Mouse (Mus musculus) effector memory CD4-positive, alpha-beta T cell, adult 7 months (primary cell): ENCODE results near the gene Olfr574. TPM values are rescaled to one million over a fixed set of nuclear protein-coding genes. Genes with fewer than 3 reads are reported as not detected.

Source experiments
- polyA plus RNA-seq: library from polyadenylated mRNA; unstranded; fragments of 100-300 nt; shearing (Covaris generic); gene quantifications from one replicate; pipeline ENCODE4 v1.2.1, GENCODE M21; 2017

The Olfr574 gene
- not detected for polyA plus RNA-seq

DNA sequence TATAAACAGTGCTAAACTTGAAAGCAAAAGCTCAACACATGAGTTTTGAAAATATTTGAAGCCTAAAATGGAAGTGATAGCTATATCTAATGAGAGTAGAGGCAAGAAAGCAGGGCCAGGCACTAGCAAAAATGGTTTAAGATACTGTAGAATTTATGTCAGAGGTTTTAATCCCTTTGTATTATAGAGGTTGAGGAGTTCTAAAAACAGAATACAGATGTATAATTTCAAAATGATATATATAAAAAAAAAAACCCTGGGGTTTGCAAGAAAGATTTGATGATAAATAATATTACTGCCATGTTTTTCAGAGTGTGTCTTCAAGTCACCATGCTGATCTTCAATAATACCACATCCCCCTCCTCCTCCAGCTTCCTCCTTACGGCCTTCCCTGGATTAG is at the start of gene Olfr574:
Olfr574 (plus strand) TSS at position 301 of the 400 bp plus-strand sequence.

DNA sequence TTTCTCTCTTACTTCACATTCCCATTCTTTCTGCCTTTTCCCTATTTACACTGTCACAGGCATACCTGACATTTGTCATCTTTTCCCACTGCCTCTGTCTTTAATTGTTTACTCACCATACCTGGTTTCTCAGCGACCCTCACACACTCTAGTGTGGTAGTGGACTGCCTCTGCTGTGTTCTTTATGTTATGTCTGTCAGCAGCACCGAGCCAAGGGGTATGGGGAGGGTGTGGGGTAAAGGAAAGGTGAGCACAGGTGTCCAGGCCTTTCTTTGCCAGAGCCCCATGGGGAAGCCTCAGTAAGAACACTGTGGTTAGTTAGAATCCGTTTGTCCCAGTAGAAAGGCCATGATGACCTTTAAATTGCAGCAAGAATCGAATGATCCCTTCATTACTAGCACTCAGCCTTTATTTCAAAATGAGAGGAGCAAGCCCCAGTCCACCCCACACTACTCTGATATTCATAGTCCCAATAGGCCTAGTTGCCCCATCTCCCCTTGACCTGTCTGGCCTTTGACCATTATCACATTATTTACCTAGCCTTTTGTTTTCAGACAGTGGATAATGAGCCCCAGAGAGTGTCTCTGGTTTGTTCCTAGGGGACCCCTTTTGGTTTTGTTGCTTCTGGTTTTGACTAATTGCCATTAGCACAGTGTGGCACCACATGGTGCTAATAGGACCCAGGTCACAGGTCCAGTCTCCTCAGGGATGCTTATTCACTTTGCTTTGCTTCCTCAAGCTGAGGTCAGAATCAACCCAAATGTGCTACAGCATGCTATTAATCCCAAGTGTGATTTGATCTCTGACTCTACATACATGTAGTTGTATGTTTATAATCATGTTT is 31.0 kb upstream of the Olfr574 start, which contains the start of gene Olfr571:
Olfr571 (minus strand) TSS at position 505 of the 844 bp plus-strand sequence.

DNA sequence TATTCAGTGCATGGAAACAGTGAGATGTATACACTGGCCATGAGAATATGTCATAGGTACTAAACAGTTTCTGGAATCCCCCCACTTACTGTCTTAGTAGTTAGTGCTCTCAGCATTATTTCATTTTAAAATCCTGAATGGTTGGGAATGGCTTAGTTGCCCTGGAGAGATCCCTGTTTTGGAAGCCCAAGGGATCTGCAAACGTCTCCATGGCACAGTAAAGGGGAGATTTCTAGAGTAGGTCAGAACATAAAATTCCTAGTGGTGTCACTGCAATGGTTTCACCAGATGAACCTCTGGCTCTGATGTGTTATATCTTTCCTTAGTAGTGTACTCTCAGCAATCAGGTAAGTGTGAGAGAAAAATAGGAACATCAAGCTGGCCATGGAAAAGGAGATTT is 24.2 kb upstream of the Olfr574 start, which contains the start of gene Olfr572:
Olfr572 (plus strand) TSS at position 301 of the 400 bp plus-strand sequence.

DNA sequence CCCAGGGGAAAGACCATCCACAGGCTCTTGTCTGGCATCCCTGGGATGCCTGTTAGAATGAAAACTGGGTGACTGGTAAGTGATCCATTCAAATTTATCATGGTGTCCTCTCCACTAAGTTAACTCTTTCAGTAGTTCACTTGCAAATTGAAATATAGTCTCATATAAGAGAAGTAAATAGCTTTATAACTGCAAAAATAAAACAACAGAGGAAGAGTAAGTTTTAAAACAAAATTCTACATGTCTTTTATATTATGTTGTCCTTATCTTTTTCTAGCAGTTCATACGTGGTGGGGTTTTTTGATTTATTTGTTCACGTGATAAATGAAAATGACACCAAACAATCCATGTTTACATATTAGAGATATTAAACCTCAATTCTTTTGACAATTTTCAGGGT is 5.8 kb upstream of the Olfr574 start, which contains the start of gene Olfr573-ps1:
Olfr573-ps1 (minus strand) TSS at position 101 of the 400 bp plus-strand sequence.

DNA sequence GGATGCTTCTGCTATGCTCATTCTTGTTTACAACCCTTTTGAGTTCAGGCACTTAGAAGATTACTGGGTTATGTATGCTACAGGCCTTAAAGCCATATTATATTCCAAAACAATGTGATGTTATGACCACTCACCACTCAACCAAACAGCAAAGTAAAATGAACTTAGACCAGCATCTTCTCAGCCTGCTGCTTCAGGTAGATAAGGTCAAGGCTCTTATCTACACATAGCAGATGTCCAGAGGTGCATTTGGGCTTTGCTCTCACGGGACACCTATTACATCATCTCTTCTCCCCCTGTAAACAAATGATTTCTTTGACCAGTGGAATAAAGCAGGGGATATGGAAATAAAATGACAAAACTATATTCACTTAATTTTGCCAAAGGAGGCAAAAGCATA is 10.3 kb downstream of the Olfr574 start, which contains the start of gene Olfr575:
Olfr575 (minus strand) TSS at position 183 of the 400 bp plus-strand sequence.

DNA sequence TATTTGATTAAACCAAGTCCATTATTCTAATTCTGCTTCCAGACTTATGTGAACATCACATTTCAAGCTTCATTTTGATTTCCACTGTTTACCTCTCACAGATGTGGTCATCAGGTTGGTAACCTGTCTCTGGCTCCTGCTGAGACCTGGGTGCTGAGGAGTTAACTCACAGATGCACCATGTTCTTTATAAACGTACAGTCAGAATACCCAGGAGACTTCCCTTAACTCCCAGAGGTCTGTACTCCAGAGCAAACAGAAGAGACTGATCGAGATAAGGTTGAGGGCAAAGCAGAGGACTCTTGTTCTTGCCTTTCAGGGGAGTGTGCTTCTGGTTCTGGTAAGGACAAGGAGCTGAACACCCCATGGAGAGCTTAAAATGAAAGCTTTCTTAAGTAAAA is 14.1 kb downstream of the Olfr574 start, which contains the start of gene Olfr576:
Olfr576 (plus strand) TSS at position 301 of the 400 bp plus-strand sequence.

DNA sequence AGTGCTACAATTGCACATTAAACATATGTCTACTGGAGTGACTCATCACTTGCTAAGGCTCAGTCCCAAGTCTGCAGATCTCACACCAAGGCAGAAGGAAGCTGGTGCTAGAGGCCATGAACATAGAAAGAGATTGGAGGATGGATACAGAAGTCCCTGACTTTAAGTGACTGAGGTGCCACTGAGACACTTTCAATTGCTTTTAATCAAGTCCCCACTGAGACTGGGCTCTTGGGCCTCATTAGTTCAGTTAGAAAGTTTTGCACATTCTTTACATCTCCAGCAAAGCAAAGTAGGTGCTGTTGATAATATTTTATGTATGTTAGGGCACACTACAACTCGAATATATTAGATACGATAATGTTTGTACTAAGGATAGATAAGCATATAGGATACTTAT is 27.6 kb downstream of the Olfr574 start, which contains the start of gene Olfr577:
Olfr577 (minus strand) TSS at position 101 of the 400 bp plus-strand sequence.

DNA sequence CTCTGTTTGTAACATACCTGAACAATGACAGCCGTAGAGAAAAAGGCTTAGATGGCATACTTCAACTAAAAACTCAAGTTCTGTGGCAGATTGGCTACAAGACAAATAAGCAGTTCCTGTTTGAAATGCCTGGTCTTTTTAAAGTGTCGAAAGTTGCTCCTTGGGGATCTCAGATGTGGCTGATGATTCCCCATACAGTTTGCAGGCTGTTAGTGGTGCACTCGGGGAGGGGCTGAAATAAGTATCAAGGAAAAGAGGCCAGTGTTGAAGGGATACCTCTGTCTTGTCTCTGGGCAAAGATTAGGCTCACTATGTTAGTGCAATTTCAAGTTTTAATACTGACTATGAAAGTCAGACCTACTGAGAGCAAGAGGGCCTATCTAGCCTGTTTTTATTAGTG is 41.0 kb downstream of the Olfr574 start, which contains the start of gene Olfr578:
Olfr578 (minus strand) TSS at position 101 of the 400 bp plus-strand sequence.

Other genes with a start within 250 kb of the Olfr574 start
- not detected for gene Olfr558, start 246.3 kb upstream of the Olfr574 start, polyA plus RNA-seq
- not detected for gene Olfr33, start 229.4 kb upstream of the Olfr574 start, polyA plus RNA-seq
- not detected for gene Olfr559, start 221.0 kb upstream of the Olfr574 start, polyA plus RNA-seq
- gene Olfr560, start 189.1 kb upstream of the Olfr574 start, polyA plus RNA-seq: not detected
- not detected for gene Olfr78, start 189.0 kb upstream of the Olfr574 start, polyA plus RNA-seq
- gene Olfr561, start 177.2 kb upstream of the Olfr574 start, polyA plus RNA-seq: not detected
- gene Olfr564, start 145.0 kb upstream of the Olfr574 start, polyA plus RNA-seq: not detected
- gene Olfr566, start 89.7 kb upstream of the Olfr574 start, polyA plus RNA-seq: not detected
- 0.41 TPM for gene Olfr568, start 71.3 kb upstream of the Olfr574 start, polyA plus RNA-seq
- gene Olfr569, start 57.6 kb upstream of the Olfr574 start, polyA plus RNA-seq: not detected
- gene Olfr570, start 53.9 kb upstream of the Olfr574 start, polyA plus RNA-seq: not detected
- gene Olfr571, start 30.9 kb upstream of the Olfr574 start, polyA plus RNA-seq: not detected
- gene Olfr572, start 24.1 kb upstream of the Olfr574 start, polyA plus RNA-seq: not detected
- gene Olfr573-ps1, start 5.9 kb upstream of the Olfr574 start, polyA plus RNA-seq: 0.44 TPM
- gene Olfr575, start 10.3 kb downstream of the Olfr574 start, polyA plus RNA-seq: not detected
- gene Olfr576, start 14.2 kb downstream of the Olfr574 start, polyA plus RNA-seq: not detected
- 0.20 TPM for gene Olfr577, start 27.5 kb downstream of the Olfr574 start, polyA plus RNA-seq
- not detected for gene Olfr578, start 40.9 kb downstream of the Olfr574 start, polyA plus RNA-seq
- gene Olfr582, start 89.6 kb downstream of the Olfr574 start, polyA plus RNA-seq: not detected
- not detected for gene Olfr583, start 102.8 kb downstream of the Olfr574 start, polyA plus RNA-seq
- not detected for gene Olfr584, start 133.4 kb downstream of the Olfr574 start, polyA plus RNA-seq
- gene Olfr585, start 149.3 kb downstream of the Olfr574 start, polyA plus RNA-seq: not detected
- gene Olfr586, start 177.2 kb downstream of the Olfr574 start, polyA plus RNA-seq: not detected
- not detected for gene Olfr588-ps1, start 192.4 kb downstream of the Olfr574 start, polyA plus RNA-seq
- not detected for gene Olfr589, start 207.9 kb downstream of the Olfr574 start, polyA plus RNA-seq
- 0.07 TPM for gene Olfr591, start 229.9 kb downstream of the Olfr574 start, polyA plus RNA-seq
- not detected for gene Olfr592, start 236.3 kb downstream of the Olfr574 start, polyA plus RNA-seq